Mouse (Mus musculus) hindbrain, embryonic 16.5 days (tissue): ENCODE measurements around the gene Gm2663. TPM values are rescaled to one million over a fixed set of nuclear protein-coding genes. Genes with fewer than 3 reads are reported as not detected.

Experiments used
- polyA plus RNA-seq: library from polyadenylated mRNA; unstranded; fragments of >200 nt; fragmentation: Nextera tagmentation; extraction: Ambion mirVana; gene quantifications from 2 replicates; pipeline ENCODE4 v1.2.1, GENCODE M21; 2015

The Gm2663 gene
- polyA plus RNA-seq, 1 experiment from 2014 or later = not detected

Other genes starting within 250 kb of the Gm2663 start
- not detected in 2 replicates for gene Moxd2, start 112.0 kb downstream of the Gm2663 start, polyA plus RNA-seq
- not detected in 2 replicates for gene Prss58, start 99.1 kb downstream of the Gm2663 start, polyA plus RNA-seq
- gene 1700074P13Rik, start 58.9 kb downstream of the Gm2663 start, polyA plus RNA-seq = not detected in 2 replicates
- gene Gm4744, start 47.6 kb downstream of the Gm2663 start, polyA plus RNA-seq = not detected in 2 replicates
- gene 1810009J06Rik, start 34.7 kb downstream of the Gm2663 start, polyA plus RNA-seq = not detected in 2 replicates
- gene 2210010C04Rik, start 36.0 kb upstream of the Gm2663 start, polyA plus RNA-seq = not detected in 2 replicates